Mouse (Mus musculus) adrenal gland, adult 8-10 months (tissue): ENCODE measurements around the gene Slc4a2. TPM values are rescaled to one million over a fixed set of nuclear protein-coding genes. Genes with fewer than 3 reads are reported as not detected.

Experiments used
- DNase-seq: peaks from one replicate; pipeline ENCODE4 v3.0.0; 2022
- total RNA-seq, 4 experiments: library from RNA; stranded (reverse); gene quantifications; 2 replicates each; pipeline ENCODE4 v1.2.4; 2022

Slc4a2 gene
- total RNA-seq, 4 experiments from 2014 or later = 53.0 to 84.3 (median 65.6) TPM

DNA sequence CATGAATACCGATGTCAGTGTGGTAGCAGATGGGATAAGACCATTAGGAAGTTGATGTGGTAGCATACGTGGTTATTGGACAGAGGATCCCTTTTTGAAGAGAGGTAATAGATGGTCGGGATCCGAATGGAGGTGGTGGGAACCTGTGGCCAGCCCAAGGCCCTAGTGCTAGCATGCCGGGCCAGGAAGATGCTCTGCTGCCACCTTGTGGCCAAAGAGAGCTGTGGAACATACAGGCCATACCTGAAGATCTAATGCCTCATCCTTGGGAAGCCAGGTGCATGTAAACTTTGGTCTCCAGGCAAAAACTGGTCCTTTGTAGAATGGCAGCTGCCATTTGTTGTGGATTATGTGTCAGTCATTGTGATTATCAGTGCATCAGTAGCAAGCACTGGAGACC is 47.0 kb downstream of the Slc4a2 start:
- peak; percentile 56 for DNase-seq

DNA sequence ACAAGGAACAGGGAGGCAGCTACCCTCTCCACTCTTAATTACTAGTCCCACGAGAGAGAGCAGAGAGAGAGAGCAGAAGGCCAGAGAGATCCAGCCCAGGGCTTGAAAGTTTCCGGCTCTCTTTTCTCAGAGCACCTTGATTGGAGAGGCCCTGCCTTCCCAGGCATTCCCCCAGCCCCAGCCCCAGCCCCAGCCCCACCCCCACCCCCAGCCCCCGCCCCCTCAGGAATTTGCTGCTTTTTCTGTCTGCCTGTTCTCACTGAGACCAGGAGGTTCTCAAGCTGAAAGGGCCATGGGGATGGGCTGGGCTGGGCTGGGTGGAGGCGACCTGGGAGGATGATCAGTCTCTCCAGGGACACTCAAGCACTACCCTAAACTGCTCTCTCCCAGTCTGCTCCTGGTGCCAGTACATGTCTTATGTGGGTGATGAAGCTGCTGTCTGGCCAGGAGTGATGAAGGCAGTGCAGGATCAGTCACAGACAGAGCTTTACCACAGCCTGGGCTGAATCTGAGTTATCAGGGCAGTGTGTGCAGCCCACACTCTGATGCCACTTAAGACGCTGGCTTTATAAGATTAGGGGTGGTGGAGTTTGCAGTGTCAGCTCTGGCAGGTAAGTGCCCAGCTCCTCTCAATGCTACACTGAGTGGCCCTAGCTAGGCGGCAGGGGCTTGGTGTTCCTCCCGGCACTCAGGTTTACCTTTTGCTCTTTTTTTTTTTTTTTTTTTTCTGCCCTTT is 49.4 kb downstream of the Slc4a2 start:
- no peak for DNase-seq

DNA sequence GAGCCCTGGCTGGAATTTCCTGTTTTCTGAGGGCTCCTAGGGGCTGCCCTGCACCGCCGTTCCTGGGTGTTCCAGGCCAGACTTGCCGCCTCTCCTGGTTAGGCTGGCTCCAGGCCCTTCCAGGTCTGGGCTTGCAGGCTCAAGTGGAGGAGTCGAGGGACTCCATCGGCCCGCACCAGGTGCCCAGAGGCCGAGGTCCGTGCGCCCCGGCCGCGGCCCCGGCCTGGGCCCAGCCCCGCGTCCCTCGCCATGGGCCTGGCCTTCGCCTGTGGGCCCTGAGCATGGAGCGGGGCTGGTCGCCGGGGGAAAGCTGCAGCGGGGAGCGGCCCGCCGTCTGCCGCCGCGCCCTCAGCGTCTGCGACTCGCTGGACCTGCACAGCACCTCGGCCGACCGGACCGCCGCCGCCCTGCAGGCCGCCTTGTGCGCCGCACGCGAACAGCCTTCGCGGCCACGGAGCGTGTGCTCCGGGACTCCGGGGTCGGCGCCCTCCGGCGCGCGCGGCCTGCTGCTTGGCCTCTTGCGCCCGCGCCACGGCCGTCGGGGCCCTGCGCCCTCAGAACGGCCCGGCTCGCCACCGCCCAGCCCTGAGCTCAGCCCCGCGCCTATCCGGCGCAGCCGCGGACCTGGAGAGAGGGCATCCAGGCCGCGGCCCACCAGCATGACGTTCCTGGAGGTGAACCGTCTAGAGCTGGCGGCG is 50.5 kb downstream of the Slc4a2 start:
- no peak for DNase-seq

DNA sequence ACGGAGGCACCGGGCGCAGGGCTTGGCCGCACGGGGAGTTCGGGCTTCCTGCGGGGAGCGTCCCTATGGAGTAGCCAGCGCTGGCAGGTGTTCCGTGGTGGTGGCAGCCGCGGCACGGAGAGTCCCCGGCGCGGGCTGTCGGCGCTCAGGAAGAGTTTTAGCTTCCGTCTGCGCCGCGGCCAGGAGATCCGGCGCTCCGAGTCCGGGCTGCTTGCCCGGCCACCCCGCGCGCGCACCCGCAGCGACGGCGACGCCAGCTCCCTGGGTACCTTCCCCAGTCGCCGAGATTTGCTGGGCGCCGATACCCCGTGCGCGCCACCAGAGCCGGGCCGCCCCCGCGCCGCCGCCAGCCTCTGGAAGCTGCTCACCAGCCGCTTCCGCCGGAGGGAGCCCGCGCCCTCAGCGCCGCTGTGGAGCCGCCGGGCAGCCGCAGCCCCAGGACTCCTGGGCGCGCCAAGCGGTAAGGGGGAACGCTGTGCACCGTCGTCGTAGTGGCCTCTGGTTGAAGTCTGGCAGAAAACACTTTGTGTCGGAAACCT is 51.2 kb downstream of the Slc4a2 start:
- DNase-seq = peak; percentile 42

DNA sequence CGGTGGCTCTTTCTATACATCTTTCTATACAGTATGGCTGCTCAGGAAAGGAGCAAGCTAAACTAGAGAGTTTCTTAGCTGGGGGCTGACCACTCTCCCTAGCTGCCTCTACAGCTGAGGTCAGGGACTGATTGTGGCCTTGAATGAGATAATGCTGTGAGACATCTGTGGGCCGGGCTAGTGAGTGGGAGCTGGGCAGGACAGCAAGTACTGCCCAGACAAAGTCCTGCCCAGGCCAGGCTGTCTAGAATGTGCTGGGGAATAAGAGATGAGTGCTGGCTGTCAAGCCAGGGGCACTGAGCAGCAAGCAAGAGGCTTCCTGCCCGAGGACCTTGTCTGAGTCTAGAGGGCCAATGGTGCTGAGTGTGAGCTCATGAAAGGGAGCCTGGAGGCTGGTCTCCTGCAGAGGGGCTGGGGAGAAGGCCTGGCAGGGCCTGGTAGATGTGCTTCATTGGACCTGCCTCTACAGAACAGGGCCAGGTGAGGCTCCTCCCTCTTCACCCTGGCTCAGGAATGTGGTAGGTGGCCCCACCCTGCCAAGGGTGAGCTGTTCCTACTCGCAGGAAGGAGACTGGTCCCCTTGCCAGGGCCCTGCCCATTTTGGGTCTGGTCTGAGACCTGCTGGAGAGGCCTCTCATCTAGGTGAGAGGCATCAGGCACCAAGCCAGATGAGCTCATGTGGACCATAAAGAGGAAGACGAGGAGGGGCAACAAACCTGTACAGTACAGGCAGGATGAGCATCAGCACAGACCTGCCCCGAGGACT is 52.0 kb downstream of the Slc4a2 start:
- DNase-seq = peak; percentile 85

GRCm38 (mm10) chr5:24477909-24478308 is 54.3 kb downstream of the Slc4a2 start:
- DNase-seq = no peak

GRCm38 (mm10) chr5:24481647-24482046 is 58.0 kb downstream of the Slc4a2 start:
- peak; percentile 42 for DNase-seq

DNA sequence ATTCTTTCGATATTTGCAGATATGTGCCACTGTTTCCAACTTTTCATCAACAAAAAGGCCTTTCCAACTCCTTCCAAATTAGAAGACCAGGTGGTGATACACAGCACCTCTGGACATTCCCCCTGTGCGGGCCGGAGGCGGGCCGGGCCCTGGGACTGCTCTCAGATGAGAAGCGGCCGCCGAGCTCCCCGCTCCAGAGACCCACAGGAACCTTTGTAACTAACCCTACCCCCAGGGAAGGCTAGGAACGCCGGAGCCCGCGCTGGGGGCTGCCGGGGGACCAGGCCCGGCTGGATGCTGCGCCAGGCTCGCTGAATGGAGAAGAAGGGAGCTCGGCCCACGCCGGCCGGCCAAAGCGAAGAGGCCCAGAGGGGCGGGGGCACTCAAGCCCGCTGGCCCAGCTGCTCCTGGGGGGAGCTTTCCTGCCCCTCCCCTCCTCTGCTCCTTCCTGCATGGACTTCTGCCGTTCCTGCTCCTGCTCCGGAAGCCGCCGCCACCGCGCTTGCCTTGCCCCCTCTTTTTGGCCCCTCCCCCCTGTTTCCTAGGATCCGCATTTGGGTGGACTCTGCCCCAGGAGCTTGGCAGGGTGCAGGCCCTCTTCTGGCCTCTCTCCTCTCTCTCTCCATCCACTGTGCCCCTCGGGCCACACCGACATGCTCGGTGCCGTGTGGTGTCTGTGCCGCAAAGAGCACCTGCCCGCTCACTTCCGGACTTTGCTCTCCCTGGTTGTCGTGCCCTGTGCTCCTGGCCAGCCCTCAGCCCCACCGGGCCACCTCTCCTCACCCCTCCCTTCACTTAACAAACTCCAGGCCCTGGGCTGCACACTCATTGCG is 58.8 kb downstream of the Slc4a2 start:
- DNase-seq = no peak

GRCm38 (mm10) chr5:24483326-24483725 is 59.7 kb downstream of the Slc4a2 start:
- peak; percentile 42 for DNase-seq

DNA sequence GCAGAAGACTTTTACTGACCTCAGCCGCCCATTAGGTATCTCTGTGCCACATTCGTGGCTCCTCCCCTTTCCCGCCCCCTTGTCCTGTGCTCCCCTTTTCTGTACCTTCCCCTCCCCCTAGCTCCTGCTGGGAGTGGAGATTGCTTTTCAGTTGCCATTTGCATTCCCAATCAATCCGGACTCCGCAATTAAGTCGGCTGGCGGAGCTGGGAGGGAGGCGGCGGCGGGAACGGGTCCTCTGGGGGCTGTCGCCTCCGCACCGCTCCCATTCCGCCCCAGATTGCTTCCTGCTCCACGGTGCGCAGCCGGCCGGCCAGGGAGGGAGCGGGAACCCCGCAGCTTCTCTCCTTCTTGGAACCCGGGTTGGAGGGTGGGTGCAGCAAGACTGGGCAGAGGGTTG is 61.3 kb downstream of the Slc4a2 start:
- DNase-seq = no peak

DNA sequence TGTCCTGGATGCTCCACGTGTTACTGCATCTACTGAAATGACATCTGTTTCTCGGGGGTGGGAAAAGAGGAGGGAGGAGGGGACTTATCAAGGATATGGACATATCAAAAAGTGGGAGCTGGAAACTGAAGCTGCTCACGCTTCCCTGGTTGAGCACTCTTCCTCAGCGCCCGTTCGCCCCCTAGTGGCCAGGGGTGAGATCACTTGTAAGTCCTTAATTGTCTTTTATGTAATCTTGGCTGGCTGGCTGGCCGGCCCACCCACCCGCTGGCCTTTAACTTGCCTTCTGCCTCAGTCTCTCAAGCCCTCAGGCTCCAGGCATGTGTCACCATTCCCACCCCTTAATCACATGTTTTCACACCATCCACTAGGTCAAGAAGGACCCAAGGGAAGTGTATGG is 62.5 kb downstream of the Slc4a2 start:
- DNase-seq = peak; percentile 72

- no peak for DNase-seq
Measured at GRCm38 (mm10) chr5:24486738-24487137, 63.1 kb downstream of the Slc4a2 start.

- no peak for DNase-seq
Measured at GRCm38 (mm10) chr5:24490413-24490920, 66.8 kb downstream of the Slc4a2 start.

Other genes starting within 250 kb of the Slc4a2 start
- 10 to 100 TPM; 17.7 to 47.2 (median 36.0) TPM for gene Kcnh2, start 72.2 kb upstream of the Slc4a2 start, total RNA-seq
- gene Nos3, start 59.0 kb upstream of the Slc4a2 start, total RNA-seq = 10 to 100 TPM in 1 of 4 experiments, 1 to 10 TPM in 3; 6.5 to 11.2 (median 9.1) TPM
- gene Atg9b, start 31.7 kb upstream of the Slc4a2 start, total RNA-seq = 1 to 10 TPM in 1 of 4 experiments, under 1 TPM in 3; 0.55 to 1.3 (median 0.64) TPM
- gene Abcb8, start 30.2 kb upstream of the Slc4a2 start, total RNA-seq = 10 to 100 TPM; 73.5 to 97.6 (median 86.0) TPM
- gene Asic3, start 10.4 kb upstream of the Slc4a2 start, total RNA-seq = under 1 TPM in 3 of 4 experiments, not detected in 1; 0.30 to 0.59 (median 0.55) TPM
- gene Cdk5, start 307 bp upstream of the Slc4a2 start, total RNA-seq = 10 to 100 TPM; 43.2 to 66.8 (median 56.2) TPM
- gene Fastk, start 21.4 kb downstream of the Slc4a2 start, total RNA-seq = 100 to 1,000 TPM in 2 of 4 experiments, 10 to 100 TPM in 2; 96.8 to 117 (median 102) TPM
- gene Tmub1, start 24.0 kb downstream of the Slc4a2 start, total RNA-seq = 10 to 100 TPM; 17.0 to 19.6 (median 17.7) TPM
- gene Agap3, start 28.3 kb downstream of the Slc4a2 start, total RNA-seq = 100 to 1,000 TPM in 2 of 4 experiments, 10 to 100 TPM in 2; 86.3 to 117 (median 102) TPM
- not detected for gene Gbx1, start 103.4 kb downstream of the Slc4a2 start, total RNA-seq
- under 1 TPM; 0.37 to 0.75 (median 0.59) TPM for gene Asb10, start 117.1 kb downstream of the Slc4a2 start, total RNA-seq
- gene 4931409K22Rik, start 133.0 kb downstream of the Slc4a2 start, total RNA-seq = not detected
- gene Abcf2, start 153.6 kb downstream of the Slc4a2 start, total RNA-seq = 10 to 100 TPM; 59.5 to 89.6 (median 75.2) TPM
- gene Chpf2, start 162.9 kb downstream of the Slc4a2 start, total RNA-seq = 10 to 100 TPM; 38.1 to 70.3 (median 57.1) TPM
- gene Smarcd3, start 200.6 kb downstream of the Slc4a2 start, total RNA-seq = 10 to 100 TPM; 14.3 to 42.2 (median 24.7) TPM